Mouse (Mus musculus) midbrain, embryonic 16.5 days (tissue): ENCODE data around the gene Tns4. TPM values are rescaled to one million over a fixed set of nuclear protein-coding genes. Genes with fewer than 3 reads are reported as not detected.

ENCODE experiments used
- ATAC-seq: fragments of 200-750 bp; cut with Nextera tagmentation; 2 replicates; pipeline ENCODE4 v1.8.0; 2017; ENCODE audit warnings: moderate TSS enrichment
- H3K27ac ChIP-seq: fragments of 300-500 bp; sonication (generic); 2 replicates; pipeline ENCODE4 v1.5.1; 2014; ENCODE audit warnings: mild to moderate bottlenecking, low read length, mixed read lengths
- H3K27me3 ChIP-seq: fragments of 300-500 bp; sonication (generic); 2 replicates; pipeline ENCODE4 v1.6.1; 2014; ENCODE audit warnings: low read depth, low read length, mixed read lengths; ENCODE audit not compliant: control insufficient read depth, insufficient read depth
- H3K36me3 ChIP-seq: fragments of 300-500 bp; sonication (generic); 2 replicates; pipeline ENCODE4 v1.6.1; 2014; ENCODE audit warnings: mild to moderate bottlenecking, low read length, moderate library complexity, mixed read lengths; ENCODE audit not compliant: control insufficient read depth, insufficient read depth
- H3K4me1 ChIP-seq: fragments of 300-500 bp; sonication (generic); 2 replicates; pipeline ENCODE4 v1.6.1; 2014; ENCODE audit warnings: mild to moderate bottlenecking, low read length, mixed read lengths; ENCODE audit not compliant: control insufficient read depth, insufficient read depth
- H3K4me2 ChIP-seq: fragments of 300-500 bp; sonication (generic); 2 replicates; pipeline ENCODE4 v1.6.1; 2014; ENCODE audit warnings: mild to moderate bottlenecking, low read length, mixed read lengths
- H3K4me3 ChIP-seq: fragments of 300-500 bp; sonication (generic); 2 replicates; pipeline ENCODE4 v1.5.1; 2014; ENCODE audit warnings: low read depth, mild to moderate bottlenecking, low read length, moderate library complexity, mixed read lengths
- H3K9ac ChIP-seq: fragments of 300-500 bp; sonication (generic); 2 replicates; pipeline ENCODE4 v1.6.1; 2014; ENCODE audit warnings: low read depth, low read length, mixed read lengths
- H3K9me3 ChIP-seq: fragments of 300-500 bp; sonication (generic); replicated peaks from 2 replicates; pipeline ENCODE4 v1.6.1; 2014; ENCODE audit warnings: mild to moderate bottlenecking, low read length, mixed read lengths; ENCODE audit not compliant: control insufficient read depth, poor library complexity, severe bottlenecking
- WGBS: fragments of 180-500 bp; shearing (Covaris S2); extraction: QIAGEN DNeasy Blood & Tissue Kit; methylation state at CpG from one replicate; pipeline ENCODE4 v1.1.7; 2014; 5-methylcytosine and 5-hydroxymethylcytosine counted together
- polyA plus RNA-seq: library from polyadenylated mRNA; unstranded; fragments of >200 nt; fragmentation: Nextera tagmentation; extraction: Ambion mirVana; gene quantifications from 2 replicates; pipeline ENCODE4 v1.2.1, GENCODE M21; 2015

The Tns4 gene
- polyA plus RNA-seq, 1 experiment from 2014 or later, result 0.09 TPM

GRCm38 (mm10) chr11:99098924-99099323 lies 9.8 kb upstream of the Tns4 start:
- Histone ChIP-seq H3K36me3 (no peaks in the 10 kb centered on the region), H3K4me3 (no peak overlapping the region), H3K4me2 (no peak overlapping the region), H3K4me1 (no peaks in the 10 kb centered on the region), H3K27ac (no peak overlapping the region), H3K9me3 (no peaks in the 10 kb centered on the region), H3K27me3 (no peaks in the 10 kb centered on the region), H3K9ac (no peak overlapping the region)
- 94% methylated on average over 9 of the region's 9 CpGs for WGBS
- no peak for ATAC-seq

GRCm38 (mm10) chr11:99096996-99097774 lies 8.1 kb upstream of the Tns4 start:
- Histone ChIP-seq H3K9ac (no peak overlapping the region), H3K27ac (no peak overlapping the region), H3K4me3 (no peak overlapping the region), H3K9me3 (no peaks in the 10 kb centered on the region), H3K36me3 (no peaks in the 10 kb centered on the region), H3K4me2 (no peak overlapping the region), H3K4me1 (no peaks in the 10 kb centered on the region), H3K27me3 (no peaks in the 10 kb centered on the region)
- ATAC-seq, result no peak
- 61% methylated on average over 8 of the region's 8 CpGs for WGBS

GRCm38 (mm10) chr11:99096417-99096816 lies 7.3 kb upstream of the Tns4 start:
- Histone ChIP-seq H3K36me3 (no peaks in the 10 kb centered on the region), H3K9ac (no peak overlapping the region), H3K4me3 (no peak overlapping the region), H3K4me1 (no peaks in the 10 kb centered on the region), H3K4me2 (no peak overlapping the region), H3K27ac (no peak overlapping the region), H3K9me3 (no peaks in the 10 kb centered on the region), H3K27me3 (no peaks in the 10 kb centered on the region)
- 85% methylated on average over 4 of the region's 4 CpGs for whole genome bisulfite sequencing
- no peak for ATAC-seq

- Histone ChIP-seq H3K9me3 (no peaks in the 10 kb centered on the region), H3K4me2 (no peak overlapping the region), H3K4me1 (no peaks in the 10 kb centered on the region), H3K27ac (no peak overlapping the region), H3K4me3 (no peak overlapping the region), H3K27me3 (no peaks in the 10 kb centered on the region), H3K36me3 (no peaks in the 10 kb centered on the region), H3K9ac (no peak overlapping the region)
- 81% methylated on average over 4 of the region's 4 CpGs for WGBS
- no peak for ATAC-seq
Observed at GRCm38 (mm10) chr11:99095759-99096158, 6.7 kb upstream of the Tns4 start.

- ATAC-seq, result no peak
- no peaks in the 10 kb centered on the region for H3K4me1 ChIP-seq
- H3K9ac ChIP-seq, result no peak overlapping the region
- H3K27ac ChIP-seq, result no peak overlapping the region
- no peak overlapping the region for H3K4me2 ChIP-seq
- no peak overlapping the region for H3K4me3 ChIP-seq
- 64% methylated on average over 2 of the region's 2 CpGs for WGBS
- H3K9me3 ChIP-seq, result no peaks in the 10 kb centered on the region
- H3K27me3 ChIP-seq, result no peaks in the 10 kb centered on the region
- H3K36me3 ChIP-seq, result no peaks in the 10 kb centered on the region
Observed at GRCm38 (mm10) chr11:99094911-99095676, 6.0 kb upstream of the Tns4 start.

- Histone ChIP-seq H3K27me3 (no peaks in the 10 kb centered on the region), H3K4me3 (no peak overlapping the region), H3K27ac (no peak overlapping the region), H3K36me3 (no peaks in the 10 kb centered on the region), H3K4me2 (no peak overlapping the region), H3K9ac (no peak overlapping the region), H3K9me3 (no peaks in the 10 kb centered on the region), H3K4me1 (no peaks in the 10 kb centered on the region)
- 86% methylated on average over 7 of the region's 7 CpGs for WGBS
- no peak for ATAC-seq
Observed at GRCm38 (mm10) chr11:99093740-99094139, 4.6 kb upstream of the Tns4 start.

- 77% methylated on average over 2 of the region's 2 CpGs for WGBS
- H3K9me3 ChIP-seq, result no peaks in the 10 kb centered on the region
Observed at GRCm38 (mm10) chr11:99091666-99092065, 2.6 kb upstream of the Tns4 start.

GRCm38 (mm10) chr11:99090391-99090790 lies 1.3 kb upstream of the Tns4 start:
- Histone ChIP-seq H3K27ac (no peak overlapping the region), H3K4me2 (no peak overlapping the region), H3K36me3 (no peaks in the 10 kb centered on the region), H3K27me3 (no peaks in the 10 kb centered on the region), H3K9me3 (no peaks in the 10 kb centered on the region), H3K9ac (no peak overlapping the region), H3K4me3 (no peak overlapping the region), H3K4me1 (no peaks in the 10 kb centered on the region)
- WGBS, result 89% methylated on average over 8 of the region's 8 CpGs
- ATAC-seq, result no peak

More at GRCm38 (mm10) chr11:99091666-99092065, 2.6 kb upstream of the Tns4 start:
- Histone ChIP-seq H3K27me3 (no peaks in the 10 kb centered on the region), H3K36me3 (no peaks in the 10 kb centered on the region), H3K4me3 (no peak overlapping the region), H3K4me1 (no peaks in the 10 kb centered on the region), H3K27ac (no peak overlapping the region), H3K9ac (no peak overlapping the region), H3K4me2 (no peak overlapping the region)
- ATAC-seq, result no peak

- H3K9me3 ChIP-seq, result no peaks in the 10 kb centered on the region
- H3K4me3 ChIP-seq, result no peak overlapping the region
- WGBS, result 67% methylated on average over 2 of the region's 2 CpGs
- H3K36me3 ChIP-seq, result no peaks in the 10 kb centered on the region
- H3K4me1 ChIP-seq, result no peaks in the 10 kb centered on the region
- H3K9ac ChIP-seq, result no peak overlapping the region
- no peak overlapping the region for H3K4me2 ChIP-seq
- no peak for ATAC-seq
- no peak overlapping the region for H3K27ac ChIP-seq
- H3K27me3 ChIP-seq, result no peaks in the 10 kb centered on the region
Observed at GRCm38 (mm10) chr11:99088486-99088885, 620 bp downstream of the Tns4 start.
